Mouse (Mus musculus): ENCODE data around the gene Pros1. TPM values are rescaled to one million over a fixed set of nuclear protein-coding genes. Genes with fewer than 3 reads are reported as not detected.

Pros1 gene
- total RNA-seq, 2 experiments from 2014 or later, result 6.1 TPM

DNA sequence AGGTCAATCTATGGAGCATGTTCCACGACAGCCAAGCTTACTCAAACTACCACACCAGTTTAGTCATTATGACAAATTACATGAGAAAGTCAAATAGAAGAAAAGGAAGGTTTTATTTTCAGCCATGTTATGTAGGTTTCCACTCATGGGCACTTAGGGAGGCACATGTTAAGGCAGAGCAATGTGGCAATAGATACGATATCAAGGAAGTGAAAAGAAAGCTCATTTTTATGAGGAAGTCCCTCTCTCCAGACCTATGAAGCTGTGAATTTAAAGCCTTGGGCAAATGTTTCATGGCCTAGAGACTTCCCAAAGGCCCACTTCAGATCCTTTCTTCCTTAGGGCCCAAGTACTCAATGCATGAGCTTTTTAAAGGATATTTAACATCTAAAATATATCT lies 3.4 kb downstream of the Pros1 start:
- intact Hi-C loops (cut with DNase I), result no loop called here
- DNase-seq, result no peak

GRCm38 (mm10) chr16:62858018-62858417 lies 3.9 kb downstream of the Pros1 start:
- intact Hi-C loops (cut with DNase I), result no loop called here
- DNase-seq, result no peak

GRCm38 (mm10) chr16:62860140-62860539 lies 6.0 kb downstream of the Pros1 start:
- no peak for DNase-seq
- intact Hi-C loops (cut with DNase I), result no loop called here

GRCm38 (mm10) chr16:62861455-62861854 lies 7.3 kb downstream of the Pros1 start:
- intact Hi-C loops (cut with DNase I), result no loop called here
- DNase-seq, result no peak

DNA sequence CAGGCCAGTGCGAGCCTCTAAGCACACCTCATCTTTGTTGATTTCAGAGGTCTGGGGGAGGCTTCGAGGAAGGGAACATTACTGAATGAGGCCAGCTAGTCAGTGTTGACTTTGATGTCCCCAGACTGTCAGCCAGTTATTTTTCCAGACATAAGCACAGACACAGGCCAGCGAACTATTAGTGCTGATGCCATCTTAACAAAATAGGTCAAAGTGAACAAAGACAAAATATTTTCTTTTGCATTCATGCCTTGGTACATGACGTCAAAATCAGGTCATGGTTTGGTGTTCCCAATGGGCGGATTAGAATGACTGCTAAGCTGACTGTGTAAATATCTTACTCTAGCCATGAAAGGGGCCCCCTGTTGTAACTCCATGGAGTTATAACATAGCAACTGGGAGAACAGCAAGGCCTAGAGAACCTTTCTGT lies 18.6 kb downstream of the Pros1 start:
- no peak for DNase-seq
- intact Hi-C loops (cut with DNase I), result no loop called here

DNA sequence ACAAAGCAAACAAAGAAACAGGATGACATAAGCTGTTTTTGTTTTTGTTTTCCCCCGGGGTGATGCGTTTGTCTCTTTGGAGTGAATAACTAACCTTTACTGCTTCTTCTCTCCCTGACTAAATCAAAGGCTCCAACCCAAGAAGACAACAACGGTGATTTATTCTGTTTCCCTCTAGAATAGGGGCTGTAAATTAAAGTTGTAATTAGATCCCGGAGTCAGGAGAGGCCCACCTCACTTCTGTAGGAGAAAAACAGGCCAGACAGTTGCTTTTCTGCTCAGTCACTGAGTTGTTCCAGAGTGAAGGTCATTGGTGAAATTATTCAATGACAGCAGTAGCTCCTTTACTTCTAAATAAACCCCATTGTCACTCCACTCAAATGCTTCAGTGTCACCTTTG lies 19.1 kb downstream of the Pros1 start:
- no peak for DNase-seq
- intact Hi-C loops (cut with DNase I), result no loop called here

DNA sequence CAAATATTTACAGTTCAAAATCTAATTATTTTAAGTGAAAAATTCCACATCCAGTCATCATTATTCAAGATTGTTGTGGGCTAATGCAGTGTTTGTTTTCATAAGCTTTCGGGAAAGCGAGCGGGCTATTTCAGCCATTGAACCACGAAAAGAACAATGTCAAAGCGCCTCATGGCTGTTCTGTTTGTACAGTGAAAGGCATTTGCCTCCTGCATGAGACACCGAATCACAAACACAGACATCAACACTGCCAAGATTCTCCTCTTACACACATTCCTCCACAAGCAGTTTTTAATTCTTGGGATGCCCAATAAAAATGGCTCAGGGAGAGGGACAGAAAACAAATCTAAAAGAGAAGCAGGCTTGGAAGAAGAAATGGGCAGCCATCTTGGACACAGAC lies 20.0 kb downstream of the Pros1 start:
- DNase-seq, result no peak
- intact Hi-C loops (cut with DNase I), result no loop called here

GRCm38 (mm10) chr16:62895824-62896223 lies 41.7 kb downstream of the Pros1 start:
- intact Hi-C loops (cut with DNase I), result no loop called here
- DNase-seq, result no peak

- intact Hi-C loops (cut with DNase I), result no loop called here
- DNase-seq, result no peak
Measured at GRCm38 (mm10) chr16:62911364-62911763, 57.3 kb downstream of the Pros1 start.

- no peak for DNase-seq
- intact Hi-C loops (cut with DNase I), result no loop called here
Measured at GRCm38 (mm10) chr16:62912246-62912645, 58.1 kb downstream of the Pros1 start.

DNA sequence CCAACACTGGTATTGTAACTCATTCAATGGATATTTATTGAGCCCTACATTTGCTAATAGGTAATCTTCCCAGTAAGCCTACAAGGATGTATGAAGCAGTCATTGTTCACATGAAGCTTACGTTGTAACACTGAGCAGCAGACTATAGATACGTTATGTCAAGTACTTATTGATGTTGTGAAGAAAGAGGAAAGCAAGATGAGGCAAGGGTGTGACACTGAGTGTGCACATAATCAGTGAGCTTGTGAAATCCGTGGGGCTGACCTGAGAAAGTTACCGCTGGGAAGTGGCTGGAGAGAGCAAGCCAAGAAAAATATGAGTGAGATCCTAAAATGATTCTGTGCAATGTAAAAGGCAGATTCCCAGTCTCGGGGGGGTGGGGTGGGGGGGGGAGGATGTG lies 61.4 kb downstream of the Pros1 start:
- intact Hi-C loops (cut with DNase I), result no loop called here
- DNase-seq, result no peak

DNA sequence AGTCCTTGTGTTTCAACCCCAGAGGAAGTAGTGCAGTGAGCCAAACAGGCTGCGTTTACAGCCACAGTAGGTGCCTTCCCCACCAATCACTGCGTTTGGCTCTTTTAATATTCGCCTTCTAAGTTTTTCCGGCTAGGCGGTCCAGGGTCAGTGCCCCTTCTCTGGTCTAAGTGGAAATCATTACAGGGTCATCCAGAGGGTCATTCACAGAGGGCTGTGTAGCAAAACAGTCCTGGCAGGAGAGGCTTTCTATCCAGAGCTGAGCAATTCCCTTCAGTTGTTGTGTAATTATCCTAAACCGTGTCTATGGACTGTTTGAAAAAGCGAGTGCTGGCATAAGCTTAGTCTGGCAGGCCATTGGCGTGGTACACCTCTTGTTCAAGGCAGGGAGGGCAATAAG lies 68.1 kb downstream of the Pros1 start:
- intact Hi-C loops (cut with DNase I), result no loop called here
- DNase-seq, result no peak

DNA sequence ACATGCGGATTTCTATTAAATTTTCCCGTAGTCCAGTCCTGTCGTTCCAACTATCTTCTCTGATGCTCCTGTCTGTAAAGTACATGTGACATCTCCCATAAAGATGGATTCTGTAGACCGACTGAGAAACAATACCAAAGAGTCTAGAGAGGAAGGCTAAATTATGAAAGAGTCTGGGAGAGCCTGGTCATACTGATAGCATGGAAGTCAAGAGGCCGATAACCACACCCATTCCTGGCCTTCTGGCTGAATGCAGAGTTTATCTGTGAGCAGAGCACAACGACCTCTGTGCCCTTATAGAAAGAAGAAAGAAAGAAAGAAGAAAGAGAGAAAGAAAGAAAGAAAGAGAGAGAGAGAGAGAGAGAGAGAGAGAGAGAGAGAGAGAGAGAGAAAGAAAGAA lies 77.2 kb downstream of the Pros1 start:
- DNase-seq, result no peak
- intact Hi-C loops (cut with DNase I), result no loop called here

DNA sequence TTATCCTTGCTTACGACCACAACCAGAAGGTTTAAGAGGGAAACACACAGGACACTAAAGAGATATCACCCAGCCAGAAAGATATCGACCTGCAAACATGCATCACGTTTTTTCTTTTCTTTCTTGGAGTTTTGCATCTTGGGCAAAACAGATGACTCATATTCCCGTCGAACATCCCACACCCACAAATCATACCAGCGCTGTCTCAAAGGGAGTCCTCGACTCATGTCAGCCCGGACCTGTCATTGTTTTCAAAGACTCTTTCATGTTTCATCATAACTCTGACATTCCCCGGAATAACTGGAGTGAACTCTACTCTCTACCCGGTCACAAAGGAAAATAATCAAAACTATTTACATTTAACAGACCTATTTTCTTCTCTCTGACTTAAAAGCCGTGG lies 82.2 kb downstream of the Pros1 start:
- intact Hi-C loops (cut with DNase I), result no loop called here
- no peak for DNase-seq

DNA sequence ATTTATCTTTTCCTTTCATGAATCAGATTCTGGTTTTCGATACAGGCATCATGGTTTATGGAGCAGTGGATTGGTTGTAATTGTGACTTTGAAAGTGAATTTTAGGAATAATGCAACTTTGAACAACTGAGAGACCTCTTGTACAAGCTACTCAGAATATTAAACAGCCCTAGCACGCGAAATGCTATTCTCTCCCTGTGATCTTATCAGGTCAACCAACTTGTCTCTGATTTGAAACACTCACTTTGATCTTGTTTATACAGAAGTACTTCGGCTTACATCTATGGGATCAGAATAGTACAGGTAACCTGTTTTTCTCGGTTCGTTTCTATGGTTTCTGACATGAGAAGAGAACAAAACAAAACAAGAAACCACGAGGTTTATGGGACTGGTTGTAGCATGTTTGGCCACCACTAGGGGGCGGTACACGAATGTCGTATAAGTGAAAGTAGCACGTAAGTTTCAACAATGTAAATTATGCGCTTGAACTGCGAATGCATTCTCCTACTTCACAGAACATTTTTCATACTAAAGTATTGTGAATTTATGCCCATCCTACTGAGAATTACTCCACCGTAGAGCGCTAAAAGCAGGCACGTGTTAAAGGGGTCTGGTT lies 86.4 kb downstream of the Pros1 start:
- intact Hi-C loops (cut with DNase I), result no loop called here
- DNase-seq, result peak; percentile 21 to 42

DNA sequence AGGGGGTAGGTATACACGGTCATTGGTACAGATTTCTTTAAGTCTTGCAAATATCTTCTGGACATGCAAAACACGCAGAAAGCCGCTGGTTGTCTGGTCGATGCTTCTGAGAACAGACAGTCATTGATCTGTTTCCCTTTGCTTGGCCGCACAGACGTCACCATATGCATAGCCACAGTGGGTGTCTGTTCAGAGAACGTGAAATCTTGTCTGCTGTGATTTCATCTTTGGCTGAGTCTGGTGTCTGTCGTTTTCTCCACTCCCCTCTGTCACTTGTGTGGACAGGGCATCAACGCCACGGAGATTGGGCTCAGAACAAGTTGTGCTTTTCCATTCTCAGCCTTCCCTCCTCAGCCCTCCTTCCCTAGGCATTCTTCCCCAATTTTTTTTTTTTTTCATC lies 87.7 kb downstream of the Pros1 start:
- DNase-seq, result no peak
- intact Hi-C loops (cut with DNase I), result no loop called here

- DNase-seq, result no peak
- intact Hi-C loops (cut with DNase I), result no loop called here
Measured at GRCm38 (mm10) chr16:62942418-62943410, 88.6 kb downstream of the Pros1 start.

- intact Hi-C loops (cut with DNase I), result no loop called here
- no peak for DNase-seq
Measured at GRCm38 (mm10) chr16:62958485-62958884, 104.4 kb downstream of the Pros1 start.

DNA sequence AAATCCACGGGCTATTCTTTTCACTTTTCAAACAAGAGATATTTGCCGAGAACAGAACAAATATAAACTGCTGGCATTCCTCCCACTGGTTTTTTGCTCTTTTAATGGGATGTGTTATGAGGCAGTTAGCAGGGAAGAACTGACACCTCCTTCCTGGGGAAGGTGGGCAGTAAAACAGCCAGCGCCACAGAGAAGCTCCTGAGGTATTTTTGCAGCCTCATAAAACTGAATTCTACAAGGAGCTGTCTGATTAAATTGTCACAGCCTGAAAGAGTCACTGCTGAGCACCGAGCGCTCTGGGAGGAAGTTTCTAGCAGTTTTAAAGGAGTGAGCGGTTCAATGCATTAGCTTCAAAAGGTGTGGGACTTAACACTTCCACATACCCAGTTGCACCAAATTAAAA lies 110.3 kb downstream of the Pros1 start:
- DNase-seq, result no peak
- intact Hi-C loops (cut with DNase I), result no loop called here

- no peak for DNase-seq
- intact Hi-C loops (cut with DNase I), result no loop called here
Measured at GRCm38 (mm10) chr16:62971673-62972332, 117.7 kb downstream of the Pros1 start.

DNA sequence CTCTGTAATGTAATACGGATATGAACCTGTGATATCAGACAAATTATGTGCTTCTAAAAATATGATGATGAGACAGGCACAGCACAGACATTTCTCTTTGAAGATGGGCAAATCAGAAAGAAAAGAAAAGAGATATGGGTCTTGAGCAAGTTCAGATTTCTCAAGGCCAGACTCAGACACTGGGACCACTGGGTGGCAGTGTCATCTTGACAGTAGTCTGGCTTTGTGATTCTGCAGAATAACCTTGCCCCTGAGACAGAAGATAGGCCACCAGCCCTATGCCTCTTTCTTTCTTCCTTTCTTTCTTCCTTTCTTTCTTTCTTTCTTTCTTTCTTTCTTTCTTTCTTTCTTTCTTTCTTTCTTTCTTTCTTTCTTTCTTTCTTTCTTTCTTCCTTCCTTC lies 120.8 kb downstream of the Pros1 start:
- no peak for DNase-seq

More for the DNA sequence above, 120.8 kb downstream of the Pros1 start:
- intact Hi-C loops (cut with DNase I), result no loop called here

All from gastrocnemius, postnatal 36 days (tissue).